Mouse (Mus musculus) heart, embryonic 15.5 days (tissue): ENCODE results near the gene Tbx19. TPM values are rescaled to one million over a fixed set of nuclear protein-coding genes. Genes with fewer than 3 reads are reported as not detected.

Experiments used
- ATAC-seq: fragments of 200-750 bp; cut with Nextera tagmentation; replicated peaks from 2 replicates; pipeline ENCODE4 v1.8.0; 2017; ENCODE audit warnings: low read depth, moderate TSS enrichment; ENCODE audit not compliant: insufficient number of reproducible peaks, insufficient read depth, low FRiP score
- H3K27ac ChIP-seq: fragments of 300-500 bp; sonication (generic); 2 replicates; pipeline ENCODE4 v1.5.1; 2015; ENCODE audit warnings: mild to moderate bottlenecking, inconsistent platforms
- H3K27me3 ChIP-seq: fragments of 300-500 bp; sonication (generic); 2 replicates; pipeline ENCODE4 v1.6.1; 2015; ENCODE audit warnings: inconsistent platforms
- H3K36me3 ChIP-seq: fragments of 300-500 bp; sonication (generic); 2 replicates; pipeline ENCODE4 v1.6.1; 2015; ENCODE audit warnings: mild to moderate bottlenecking, inconsistent platforms
- H3K4me1 ChIP-seq: fragments of 300-500 bp; sonication (generic); replicated peaks from 2 replicates; pipeline ENCODE4 v1.6.1; 2015; ENCODE audit warnings: inconsistent platforms
- H3K4me2 ChIP-seq: fragments of 300-500 bp; sonication (generic); 2 replicates; pipeline ENCODE4 v1.6.1; 2015; ENCODE audit warnings: inconsistent platforms, mild to moderate bottlenecking, moderate library complexity
- H3K4me3 ChIP-seq: fragments of 300-500 bp; sonication (generic); 2 replicates; pipeline ENCODE4 v1.5.1; 2015; ENCODE audit warnings: mild to moderate bottlenecking, inconsistent platforms
- H3K9ac ChIP-seq: fragments of 300-500 bp; sonication (generic); 2 replicates; pipeline ENCODE4 v1.6.1; 2015; ENCODE audit warnings: mild to moderate bottlenecking, inconsistent platforms
- H3K9me3 ChIP-seq: fragments of 300-500 bp; sonication (generic); replicated peaks from 2 replicates; pipeline ENCODE4 v1.6.1; 2016; ENCODE audit warnings: inconsistent platforms
- WGBS: fragments of 180-500 bp; shearing (Covaris S2); methylation state at CpG from one replicate; pipeline ENCODE4 v1.1.7; 2015; ENCODE audit warnings: mixed read lengths; 5-methylcytosine and 5-hydroxymethylcytosine counted together
- polyA plus RNA-seq: library from polyadenylated mRNA; unstranded; fragments of >200 nt; fragmentation: Nextera tagmentation; extraction: Ambion mirVana; gene quantifications from 2 replicates; pipeline ENCODE4 v1.2.1, GENCODE M21; 2015

Gene Tbx19
- polyA plus RNA-seq, 1 experiment from 2014 or later = not detected

GRCm38 (mm10) chr1:165193426-165193825 is 32.9 kb upstream of the Tbx19 start:
- Histone ChIP-seq H3K9ac (peak overlapping the region; percentile 90), H3K4me3 (peak overlapping the region; percentile 83), H3K4me1 (peaks cover 23% of the 10 kb centered on the region), H3K27ac (peak overlapping the region; percentile 92), H3K9me3 (no peaks in the 10 kb centered on the region), H3K4me2 (peak overlapping the region; percentile 91), H3K27me3 (no peaks in the 10 kb centered on the region), H3K36me3 (no peaks in the 10 kb centered on the region)
- no peak for ATAC-seq
- WGBS = 8% methylated on average over 7 of the region's 7 CpGs

GRCm38 (mm10) chr1:165192714-165193264 is 32.2 kb upstream of the Tbx19 start:
- H3K9me3 ChIP-seq = no peaks in the 10 kb centered on the region
- H3K4me1 ChIP-seq = peaks cover 23% of the 10 kb centered on the region
- H3K9ac ChIP-seq = 0 out of 2 replicates have a peak overlapping the region, but pooled peaks have one; percentile 90
- H3K36me3 ChIP-seq = no peaks in the 10 kb centered on the region
- peak overlapping the region; percentile 83 for H3K4me3 ChIP-seq
- no peak for ATAC-seq
- H3K27me3 ChIP-seq = no peaks in the 10 kb centered on the region
- 47% methylated on average over 10 of the region's 10 CpGs for WGBS
- H3K4me2 ChIP-seq = peak overlapping the region; percentile 91
- H3K27ac ChIP-seq = peak overlapping the region; percentile 92; the same call in 1 of the 2 replicates

GRCm38 (mm10) chr1:165192102-165192501 is 31.5 kb upstream of the Tbx19 start:
- Histone ChIP-seq H3K36me3 (no peaks in the 10 kb centered on the region), H3K9me3 (no peaks in the 10 kb centered on the region), H3K9ac (no peak overlapping the region), H3K4me1 (peaks cover 27% of the 10 kb centered on the region), H3K27ac (peak overlapping the region; percentile 92), H3K4me3 (peak overlapping the region; percentile 83; the same call in 1 of the 2 replicates), H3K27me3 (no peaks in the 10 kb centered on the region), H3K4me2 (peak overlapping the region; percentile 91)
- no peak for ATAC-seq
- 67% methylated on average over 4 of the region's 4 CpGs for WGBS

- H3K4me2 ChIP-seq = peak overlapping the region; percentile 30
- no peak for ATAC-seq
- no peaks in the 10 kb centered on the region for H3K27me3 ChIP-seq
- peak overlapping the region; percentile 5; the same call in 1 of the 2 replicates for H3K4me3 ChIP-seq
- no peak overlapping the region for H3K9ac ChIP-seq
- no peaks in the 10 kb centered on the region for H3K9me3 ChIP-seq
- H3K27ac ChIP-seq = peak overlapping the region; percentile 81
- WGBS = 50% methylated on average over 13 of the region's 13 CpGs
- peaks cover 29% of the 10 kb centered on the region for H3K4me1 ChIP-seq
- no peaks in the 10 kb centered on the region for H3K36me3 ChIP-seq
These were observed 31.0 kb upstream of the Tbx19 start for GRCm38 (mm10) chr1:165191611-165192010.

- Histone ChIP-seq H3K9ac (no peak overlapping the region), H3K9me3 (no peaks in the 10 kb centered on the region), H3K4me1 (peaks cover 29% of the 10 kb centered on the region), H3K27ac (peak overlapping the region; percentile 81), H3K4me3 (0 out of 2 replicates have a peak overlapping the region, but pooled peaks have one; percentile 5), H3K4me2 (peak overlapping the region; percentile 30; the same call in 1 of the 2 replicates), H3K36me3 (no peaks in the 10 kb centered on the region), H3K27me3 (no peaks in the 10 kb centered on the region)
- 86% methylated on average over 10 of the region's 10 CpGs for WGBS
- no peak for ATAC-seq
These were observed 30.1 kb upstream of the Tbx19 start for GRCm38 (mm10) chr1:165190571-165191273.

- Histone ChIP-seq H3K4me1 (peaks cover 29% of the 10 kb centered on the region), H3K9me3 (no peaks in the 10 kb centered on the region), H3K27me3 (no peaks in the 10 kb centered on the region), H3K36me3 (no peaks in the 10 kb centered on the region), H3K9ac (no peak overlapping the region), H3K27ac (no peak overlapping the region), H3K4me2 (no peak overlapping the region), H3K4me3 (no peak overlapping the region)
- 71% methylated on average over 6 of the region's 6 CpGs for WGBS
- no peak for ATAC-seq
These were observed 29.5 kb upstream of the Tbx19 start for GRCm38 (mm10) chr1:165190068-165190467.

GRCm38 (mm10) chr1:165188806-165189580 is 28.4 kb upstream of the Tbx19 start:
- Histone ChIP-seq H3K4me1 (peaks cover 33% of the 10 kb centered on the region), H3K36me3 (0 out of 2 replicates have a peak, but pooled peaks cover 6% of the 10 kb centered on the region), H3K4me2 (no peak overlapping the region), H3K9me3 (no peaks in the 10 kb centered on the region), H3K4me3 (no peak overlapping the region), H3K27ac (no peak overlapping the region), H3K9ac (no peak overlapping the region), H3K27me3 (no peaks in the 10 kb centered on the region)
- no peak for ATAC-seq
- WGBS = 73% methylated on average over 9 of the region's 10 CpGs

- Histone ChIP-seq H3K27me3 (no peaks in the 10 kb centered on the region), H3K4me1 (peaks cover 22% of the 10 kb centered on the region), H3K9ac (no peak overlapping the region), H3K36me3 (peaks cover 16% of the 10 kb centered on the region; the same call in 1 of the 2 replicates), H3K9me3 (no peaks in the 10 kb centered on the region), H3K4me2 (no peak overlapping the region), H3K27ac (no peak overlapping the region), H3K4me3 (no peak overlapping the region)
- ATAC-seq = no peak
- WGBS = 70% methylated on average over 5 of the region's 5 CpGs
These were observed 26.8 kb upstream of the Tbx19 start for GRCm38 (mm10) chr1:165187357-165187756.

- no peak overlapping the region for H3K4me2 ChIP-seq
- H3K9ac ChIP-seq = no peak overlapping the region
- H3K27ac ChIP-seq = no peak overlapping the region
- no peak for ATAC-seq
- no peaks in the 10 kb centered on the region for H3K9me3 ChIP-seq
- no peak overlapping the region for H3K4me3 ChIP-seq
- WGBS = 77% methylated on average over 12 of the region's 12 CpGs
- H3K4me1 ChIP-seq = peaks cover 21% of the 10 kb centered on the region
- H3K36me3 ChIP-seq = peaks cover 23% of the 10 kb centered on the region
- H3K27me3 ChIP-seq = no peaks in the 10 kb centered on the region
These were observed 25.9 kb upstream of the Tbx19 start for GRCm38 (mm10) chr1:165186491-165186890.

- Histone ChIP-seq H3K4me3 (no peak overlapping the region), H3K4me2 (no peak overlapping the region), H3K36me3 (peaks cover 28% of the 10 kb centered on the region), H3K27ac (no peak overlapping the region), H3K4me1 (peaks cover 13% of the 10 kb centered on the region), H3K9ac (no peak overlapping the region), H3K27me3 (no peaks in the 10 kb centered on the region), H3K9me3 (no peaks in the 10 kb centered on the region)
- ATAC-seq = no peak
- WGBS = 57% methylated on average over 7 of the region's 7 CpGs
These were observed 24.5 kb upstream of the Tbx19 start for GRCm38 (mm10) chr1:165185116-165185515.

GRCm38 (mm10) chr1:165184178-165184577 is 23.6 kb upstream of the Tbx19 start:
- H3K27me3 ChIP-seq = no peaks in the 10 kb centered on the region
- peaks cover 28% of the 10 kb centered on the region for H3K36me3 ChIP-seq
- no peak overlapping the region for H3K4me2 ChIP-seq
- H3K27ac ChIP-seq = no peak overlapping the region
- H3K4me3 ChIP-seq = no peak overlapping the region
- 91% methylated on average over 3 of the region's 3 CpGs for whole genome bisulfite sequencing
- H3K9me3 ChIP-seq = no peaks in the 10 kb centered on the region
- no peak overlapping the region for H3K9ac ChIP-seq
- no peak for ATAC-seq
- H3K4me1 ChIP-seq = peaks cover 11% of the 10 kb centered on the region
